Mouse (Mus musculus) neural tube, embryonic 12.5 days (tissue): ENCODE results near the gene Spink8. TPM values are rescaled to one million over a fixed set of nuclear protein-coding genes. Genes with fewer than 3 reads are reported as not detected.

Source experiments
- ATAC-seq: fragments of 200-750 bp; cut with Nextera tagmentation; 2 replicates; pipeline ENCODE4 v1.8.0; 2017; ENCODE audit warnings: low read depth, mild to moderate bottlenecking, moderate TSS enrichment, moderate library complexity; ENCODE audit not compliant: low FRiP score
- H3K27ac ChIP-seq: fragments of 300-500 bp; sonication (generic); 2 replicates; pipeline ENCODE4 v1.5.1; 2016
- H3K27me3 ChIP-seq: fragments of 300-500 bp; sonication (generic); replicated peaks from 2 replicates; pipeline ENCODE4 v1.6.1; 2016; ENCODE audit warnings: mild to moderate bottlenecking
- H3K36me3 ChIP-seq: fragments of 300-500 bp; sonication (generic); 2 replicates; pipeline ENCODE4 v1.6.1; 2016; ENCODE audit warnings: mild to moderate bottlenecking
- H3K4me1 ChIP-seq: fragments of 300-500 bp; sonication (generic); 2 replicates; pipeline ENCODE4 v1.6.1; 2016
- H3K4me2 ChIP-seq: fragments of 300-500 bp; sonication (generic); replicated peaks from 2 replicates; pipeline ENCODE4 v1.6.1; 2016; ENCODE audit warnings: mild to moderate bottlenecking
- H3K4me3 ChIP-seq: fragments of 300-500 bp; sonication (generic); 2 replicates; pipeline ENCODE4 v1.5.1; 2016
- H3K9ac ChIP-seq: fragments of 300-500 bp; sonication (generic); 2 replicates; pipeline ENCODE4 v1.6.1; 2016; ENCODE audit warnings: mild to moderate bottlenecking
- H3K9me3 ChIP-seq: fragments of 300-500 bp; sonication (generic); 2 replicates; pipeline ENCODE4 v1.6.1; 2016; ENCODE audit warnings: mild to moderate bottlenecking
- WGBS: fragments of 180-500 bp; shearing (Covaris S2); methylation state at CpG from one replicate; pipeline ENCODE4 v1.1.7; 2016; 5-methylcytosine and 5-hydroxymethylcytosine counted together
- polyA plus RNA-seq: library from polyadenylated mRNA; unstranded; fragments of >200 nt; fragmentation: Nextera tagmentation; extraction: Ambion mirVana; gene quantifications from 2 replicates; pipeline ENCODE4 v1.2.1, GENCODE M21; 2016

Spink8 gene
- polyA plus RNA-seq, 1 experiment from 2014 or later: not detected

GRCm38 (mm10) chr9:109874797-109875691 lies 63.0 kb downstream of the Spink8 start, which contains the start of gene Cdc25a:
Cdc25a (plus strand) TSS chr9:109875579.
- no peaks in the 10 kb centered on the region for H3K9me3 ChIP-seq
- WGBS: 9% methylated on average over 33 of the region's 33 CpGs
- peaks cover 17% of the 10 kb centered on the region for H3K36me3 ChIP-seq
- peaks cover 9% of the 10 kb centered on the region for H3K4me1 ChIP-seq
- peak; percentile 93 for ATAC-seq
- H3K4me2 ChIP-seq: peak within 1 kb of the TSS; percentile 78
- H3K27ac ChIP-seq: peak within 1 kb of the TSS; percentile 42; the same call in 1 of the 2 replicates
- peak within 1 kb of the TSS; percentile 93 for H3K4me3 ChIP-seq
- H3K27me3 ChIP-seq: no peaks in the 10 kb centered on the region
- H3K9ac ChIP-seq: peak within 1 kb of the TSS; percentile 93

DNA sequence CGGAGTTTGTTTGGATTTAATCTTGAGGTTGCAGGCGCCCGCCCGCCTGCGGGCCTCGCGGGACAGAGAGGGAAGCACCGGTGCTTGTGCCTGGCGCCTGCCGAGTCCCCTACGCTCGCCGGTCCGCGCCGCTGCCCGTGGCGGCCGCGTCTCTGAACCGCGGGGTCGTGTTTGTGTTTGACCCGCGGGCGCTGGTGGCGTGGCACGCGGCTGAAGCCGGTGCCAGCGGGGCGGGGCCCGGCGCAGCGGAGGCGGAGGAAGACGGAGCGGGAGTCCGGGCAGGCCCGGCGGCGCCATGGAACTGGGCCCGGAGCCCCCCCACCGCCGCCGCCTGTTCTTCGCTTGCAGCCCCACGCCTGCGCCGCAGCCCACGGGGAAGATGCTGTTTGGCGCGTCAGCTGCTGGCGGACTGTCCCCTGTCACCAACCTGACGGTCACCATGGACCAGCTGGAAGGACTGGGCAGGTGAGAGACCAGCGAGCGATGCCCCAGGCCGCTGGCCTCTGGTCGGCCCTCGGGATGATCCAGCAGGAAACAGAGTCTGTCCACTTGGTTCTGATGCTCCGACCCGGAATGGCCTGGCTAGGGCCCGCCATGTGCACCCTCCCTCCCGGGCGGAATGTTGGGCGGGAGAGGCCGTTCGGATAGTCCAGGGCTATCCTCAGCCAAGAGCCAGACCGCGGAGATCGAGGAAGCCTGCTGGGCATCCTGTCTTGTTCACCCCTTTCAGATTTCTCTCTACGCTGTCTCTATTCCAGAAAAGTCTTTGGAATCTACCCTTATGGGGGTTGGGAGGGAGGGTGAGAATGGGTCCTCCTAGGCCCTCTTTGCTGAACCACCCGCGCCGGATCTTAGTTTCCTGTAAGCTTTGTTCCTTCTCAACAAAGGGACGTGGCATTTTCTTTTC lies 63.9 kb downstream of the Spink8 start:
- peak; percentile 58 for ATAC-seq
- WGBS: under 1% methylated on average over 76 of the region's 76 CpGs
- Histone ChIP-seq H3K4me3 (peak overlapping the region; percentile 93), H3K36me3 (peaks cover 26% of the 10 kb centered on the region), H3K9me3 (no peaks in the 10 kb centered on the region), H3K27ac (peak overlapping the region; percentile 42; the same call in 1 of the 2 replicates), H3K27me3 (no peaks in the 10 kb centered on the region), H3K9ac (peak overlapping the region; percentile 93), H3K4me1 (peaks cover 9% of the 10 kb centered on the region), H3K4me2 (peak overlapping the region; percentile 78)

Other genes starting within 250 kb of the Spink8 start
- gene Fbxw15, start 244.0 kb upstream of the Spink8 start, polyA plus RNA-seq: not detected in 2 replicates
- gene Fbxw24, start 186.2 kb upstream of the Spink8 start, polyA plus RNA-seq: 0.13 TPM in 1 of 2 replicates, not detected in the other
- gene Fbxw25, start 147.6 kb upstream of the Spink8 start, polyA plus RNA-seq: not detected in 2 replicates
- not detected in 2 replicates for gene Fbxw18, start 109.6 kb upstream of the Spink8 start, polyA plus RNA-seq
- not detected in 2 replicates for gene Fbxw26, start 66.2 kb upstream of the Spink8 start, polyA plus RNA-seq
- gene Fbxw27, start 21.6 kb upstream of the Spink8 start, polyA plus RNA-seq: not detected in 2 replicates
- gene Nme6, start 20.5 kb downstream of the Spink8 start, polyA plus RNA-seq: 64.5 and 66.7 TPM in 2 replicates
- gene Camp, start 37.3 kb downstream of the Spink8 start, polyA plus RNA-seq: 1.8 and 2.2 TPM in 2 replicates
- 33.9 and 36.3 TPM in 2 replicates for gene Cdc25a, start 63.3 kb downstream of the Spink8 start, polyA plus RNA-seq
- 141 and 161 TPM in 2 replicates for gene Map4, start 119.2 kb downstream of the Spink8 start, polyA plus RNA-seq